Mouse (Mus musculus): ENCODE data around the gene Astn2.

The Astn2 gene

DNA sequence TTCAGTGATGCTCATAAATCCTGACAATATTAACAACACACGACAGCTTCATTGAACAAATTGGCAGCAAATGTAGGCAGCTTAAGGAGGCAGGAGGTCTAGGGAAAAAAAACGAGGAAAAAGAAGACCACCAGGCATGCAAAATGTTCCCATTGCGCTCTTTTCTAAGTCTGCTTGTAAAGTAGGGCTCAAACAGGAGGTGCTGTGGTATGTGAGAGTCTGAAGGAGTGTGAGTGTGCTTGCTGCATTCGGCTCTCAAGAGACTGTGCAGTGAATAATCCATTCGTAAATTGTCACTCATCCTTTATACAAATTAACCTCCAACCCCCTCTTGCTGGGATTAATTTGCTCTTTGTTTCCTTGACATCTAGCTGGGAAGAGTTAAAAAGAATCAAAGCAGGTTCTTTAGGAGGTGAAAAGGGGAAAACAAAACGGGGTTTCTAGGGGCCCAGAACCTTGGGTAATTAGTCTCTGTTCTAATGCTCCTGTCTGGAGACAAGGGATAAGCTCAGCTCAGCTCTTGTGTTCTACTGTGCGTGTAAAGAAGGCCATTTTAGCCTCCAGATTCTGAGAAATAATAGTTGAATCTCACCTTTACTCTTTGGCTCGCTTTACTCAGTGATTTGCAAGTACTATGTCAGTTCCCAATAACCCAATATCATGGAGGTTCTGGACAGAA lies 89.5 kb downstream of the Astn2 start:
- DNase-seq (ENCODE audit: extremely low read depth, insufficient read length, low spot score): no peak

DNA sequence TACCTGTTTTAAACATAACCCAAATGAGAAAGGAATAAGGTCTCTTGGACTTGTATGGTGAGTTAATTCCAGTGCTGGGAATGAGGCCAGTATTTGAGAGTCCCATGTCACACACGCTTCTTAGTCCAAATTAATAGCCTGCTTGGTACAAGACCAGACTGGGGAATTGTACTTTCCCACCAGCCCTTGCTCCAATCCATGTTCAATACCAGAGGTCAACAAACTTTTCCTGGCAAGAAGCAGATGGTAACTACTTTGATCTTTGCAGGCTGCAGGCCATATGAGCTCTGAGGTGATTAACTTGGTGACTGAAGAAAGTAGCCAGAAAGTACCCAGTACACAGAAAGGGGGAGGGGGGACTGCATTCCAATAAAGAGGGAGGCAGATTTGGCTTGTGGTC lies 91.7 kb downstream of the Astn2 start:
- no peak for DNase-seq (ENCODE audit: extremely low read depth, insufficient read length, low spot score)

DNA sequence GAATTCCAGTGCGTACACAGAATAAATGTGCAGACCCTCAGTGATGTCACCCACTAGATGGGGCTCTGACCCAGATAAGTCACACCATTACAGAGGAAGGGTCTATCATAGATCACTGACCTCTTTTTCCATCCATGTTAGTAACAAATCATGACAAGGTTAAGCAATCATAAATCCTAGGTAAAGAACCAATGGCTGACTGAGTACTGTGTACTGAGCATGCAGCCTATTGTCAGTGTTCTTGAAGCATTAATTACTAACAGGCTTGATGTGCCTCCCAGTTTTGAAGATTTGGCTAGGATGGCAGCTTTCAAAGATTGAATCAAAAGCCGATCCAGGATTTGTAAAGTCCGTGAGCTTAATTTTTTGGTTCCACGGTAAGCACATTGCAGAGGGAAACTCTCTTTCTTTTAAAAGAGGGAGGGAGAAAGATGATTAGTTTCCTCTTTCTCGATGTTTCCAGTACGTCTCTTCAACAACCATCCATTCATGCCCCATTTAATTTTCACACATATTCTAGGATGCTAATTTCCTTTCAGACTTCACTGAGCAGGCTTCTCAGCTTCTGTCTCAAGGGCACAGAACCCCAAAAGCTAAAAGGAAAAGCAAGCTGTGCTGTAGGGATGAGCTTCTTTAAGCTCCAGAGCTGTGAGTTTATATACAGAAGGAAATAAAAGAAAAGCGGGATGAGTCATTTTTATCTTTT lies 93.9 kb downstream of the Astn2 start:
- DNase-seq (ENCODE audit: extremely low read depth, insufficient read length, low spot score): no peak

DNA sequence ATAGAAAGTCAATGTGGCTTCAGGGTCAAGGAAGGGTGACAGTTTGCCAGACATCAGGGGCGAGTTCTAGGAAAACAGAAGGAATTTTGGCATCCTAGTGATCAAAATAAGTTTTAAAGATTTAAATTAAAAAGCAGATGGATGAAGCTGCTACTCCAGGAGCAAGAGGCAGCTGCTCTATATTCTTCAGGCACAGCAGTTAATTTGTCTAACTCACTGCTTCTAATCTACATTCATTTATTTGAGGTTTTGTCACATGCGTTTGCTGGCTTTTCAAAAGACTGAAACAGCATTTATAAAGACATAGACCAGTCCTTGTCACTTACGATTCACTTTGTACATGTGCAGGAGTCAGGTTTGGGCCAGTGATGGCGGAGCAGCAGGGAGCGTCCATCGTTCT lies 98.0 kb downstream of the Astn2 start:
- no peak for DNase-seq (ENCODE audit: extremely low read depth, insufficient read length, low spot score)

DNA sequence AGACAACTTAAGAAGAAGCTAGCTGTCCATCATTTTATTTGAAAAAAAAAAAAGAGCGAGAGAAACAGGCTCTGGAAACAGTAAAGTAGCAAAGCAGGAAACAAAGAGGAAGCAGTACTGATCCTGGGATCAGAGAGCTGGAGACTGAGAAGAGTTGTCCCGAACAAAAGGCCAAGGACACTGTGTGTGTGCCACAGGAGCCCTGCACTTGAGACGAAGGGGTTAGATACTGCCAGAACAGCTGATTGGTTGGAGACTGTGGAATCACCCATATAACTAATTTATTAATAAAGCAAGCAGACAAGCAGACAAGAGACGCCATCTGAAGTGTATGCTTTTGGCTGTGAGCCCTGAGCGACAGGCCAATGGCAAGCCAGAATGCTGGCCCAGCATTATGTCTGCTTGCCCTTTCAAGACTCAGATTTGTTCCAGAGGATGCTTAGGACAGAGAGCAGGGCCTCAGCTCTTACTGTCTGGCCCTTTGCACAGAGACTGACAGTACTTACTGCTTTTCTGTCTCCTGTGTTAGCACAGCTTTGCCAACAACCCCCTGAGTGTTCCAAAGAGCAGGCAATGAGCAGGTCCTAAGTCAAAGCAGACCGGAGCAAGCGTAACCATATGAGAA lies 101.6 kb downstream of the Astn2 start:
- DNase-seq (ENCODE audit: extremely low read depth, insufficient read length, low spot score): no peak

DNA sequence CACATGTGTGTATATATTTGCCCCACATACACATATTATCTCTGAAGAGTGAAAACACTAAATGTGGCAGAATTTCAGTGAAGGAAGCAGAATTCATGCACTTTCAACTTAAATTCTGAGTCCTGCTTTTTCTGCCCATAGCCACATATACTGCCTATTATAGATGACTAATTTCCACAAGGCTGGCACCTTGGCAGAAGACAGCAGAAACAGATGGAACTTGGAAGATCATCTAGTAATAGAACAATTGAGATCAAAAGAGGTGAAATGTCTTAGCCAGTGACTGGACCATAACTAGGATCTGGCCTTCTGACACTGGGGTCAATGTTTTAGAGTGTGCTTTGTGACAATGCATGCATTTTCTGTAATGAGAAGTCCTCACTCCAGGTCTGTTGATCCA lies 119.4 kb downstream of the Astn2 start:
- no peak for DNase-seq (ENCODE audit: extremely low read depth, insufficient read length, low spot score)

DNA sequence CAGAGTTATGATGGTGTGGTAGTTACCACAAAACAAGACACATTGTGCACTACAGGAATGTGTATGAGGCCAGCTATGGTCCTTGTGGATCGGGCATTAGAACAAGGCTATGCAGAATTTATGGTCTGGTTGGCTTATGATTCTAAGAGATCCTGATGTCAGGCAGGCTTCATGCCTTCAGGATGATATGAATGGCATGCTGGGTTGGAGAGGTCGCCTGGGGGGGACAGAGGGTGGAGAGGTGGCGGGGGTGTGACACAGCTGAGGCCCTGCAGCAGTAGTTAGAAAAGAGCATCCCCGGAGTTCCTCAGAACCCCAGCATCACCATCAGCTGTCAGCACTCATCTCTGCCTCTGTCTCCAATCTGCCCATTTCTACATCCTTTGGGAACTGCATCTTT lies 128.3 kb downstream of the Astn2 start:
- DNase-seq (ENCODE audit: extremely low read depth, insufficient read length, low spot score): peak; percentile 1

DNA sequence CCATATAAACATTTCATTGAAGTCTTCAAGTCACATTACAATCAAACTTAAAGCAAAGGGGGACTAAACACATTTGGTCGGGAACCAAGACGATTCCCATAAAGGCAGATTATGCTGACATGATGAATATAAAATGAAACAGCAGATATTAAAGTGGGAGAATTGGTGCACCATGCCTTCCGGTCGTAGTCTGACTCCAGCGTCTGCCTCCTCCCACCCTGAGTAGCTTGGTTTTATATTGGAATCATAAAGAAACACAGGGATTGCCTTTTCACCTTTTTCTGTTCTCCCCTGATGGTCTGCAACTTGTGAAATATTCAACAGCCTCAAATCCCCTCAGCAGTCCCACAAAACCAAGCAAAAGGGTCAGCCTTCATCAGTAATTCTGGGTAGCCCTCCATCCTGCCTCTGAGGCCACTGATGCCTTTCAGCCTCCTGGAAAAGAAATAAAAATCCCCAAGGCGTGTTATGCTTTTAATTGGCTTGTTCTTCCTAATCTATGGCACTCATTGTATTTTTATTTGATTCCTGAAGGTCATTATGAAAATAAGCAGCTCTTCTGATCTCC lies 132.8 kb downstream of the Astn2 start:
- DNase-seq (ENCODE audit: extremely low read depth, insufficient read length, low spot score): no peak

DNA sequence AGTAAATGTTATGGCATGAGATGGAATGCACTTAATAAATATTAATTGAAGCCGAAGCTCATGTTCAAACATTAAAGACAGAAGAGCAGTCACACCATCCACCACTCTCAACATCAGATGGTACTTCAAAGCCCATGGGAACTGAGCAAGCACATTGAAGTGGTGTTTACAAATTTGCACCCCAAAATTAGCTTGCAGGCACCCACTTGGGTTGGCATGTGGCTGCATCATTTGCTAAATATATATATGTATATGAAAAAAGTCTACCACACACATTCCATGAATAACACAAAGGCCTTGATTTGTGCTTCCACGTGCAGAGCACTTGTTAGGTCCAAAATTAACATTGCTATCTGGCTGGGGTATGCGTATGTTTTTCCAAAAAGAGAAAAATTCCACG lies 140.4 kb downstream of the Astn2 start:
- DNase-seq (ENCODE audit: extremely low read depth, insufficient read length, low spot score): no peak

DNA sequence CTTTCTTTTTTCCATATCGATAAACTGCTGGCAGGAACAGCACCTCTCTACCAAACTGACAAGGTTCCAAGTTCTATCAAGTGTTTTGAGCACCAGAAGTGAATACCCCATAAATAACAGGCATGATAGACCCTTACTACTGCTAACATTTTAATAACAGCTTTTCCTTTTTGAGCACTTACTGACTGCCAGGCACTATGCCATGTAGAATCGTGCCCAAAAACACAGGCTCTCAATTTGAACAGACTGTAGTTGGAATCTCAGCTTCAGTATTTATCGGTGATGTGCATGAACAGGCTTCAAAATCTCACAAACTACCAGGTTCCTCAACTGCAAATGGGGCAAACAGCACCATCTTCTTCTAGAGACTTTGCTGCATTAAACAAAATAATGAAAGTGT lies 143.1 kb downstream of the Astn2 start:
- no peak for DNase-seq (ENCODE audit: extremely low read depth, insufficient read length, low spot score)

DNA sequence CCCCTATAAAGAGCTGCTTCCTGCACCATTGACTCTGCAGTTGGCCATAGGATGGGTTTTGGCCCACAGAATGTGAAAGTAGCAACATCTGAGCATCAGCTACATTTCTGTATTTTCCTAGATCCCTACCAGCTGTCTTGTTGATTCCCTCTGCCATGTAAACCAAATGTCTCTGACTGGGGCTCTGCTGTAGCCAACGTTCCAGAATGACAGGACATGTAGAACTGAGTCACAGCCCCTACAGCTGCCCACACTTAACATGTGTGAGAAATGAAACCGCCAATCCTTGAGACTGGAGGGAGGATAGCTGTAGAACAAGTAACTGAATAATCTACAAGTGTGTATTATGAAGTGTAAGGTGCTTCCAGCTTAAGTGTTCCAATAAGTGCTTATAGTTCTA lies 145.5 kb downstream of the Astn2 start:
- no peak for DNase-seq (ENCODE audit: extremely low read depth, insufficient read length, low spot score)

DNA sequence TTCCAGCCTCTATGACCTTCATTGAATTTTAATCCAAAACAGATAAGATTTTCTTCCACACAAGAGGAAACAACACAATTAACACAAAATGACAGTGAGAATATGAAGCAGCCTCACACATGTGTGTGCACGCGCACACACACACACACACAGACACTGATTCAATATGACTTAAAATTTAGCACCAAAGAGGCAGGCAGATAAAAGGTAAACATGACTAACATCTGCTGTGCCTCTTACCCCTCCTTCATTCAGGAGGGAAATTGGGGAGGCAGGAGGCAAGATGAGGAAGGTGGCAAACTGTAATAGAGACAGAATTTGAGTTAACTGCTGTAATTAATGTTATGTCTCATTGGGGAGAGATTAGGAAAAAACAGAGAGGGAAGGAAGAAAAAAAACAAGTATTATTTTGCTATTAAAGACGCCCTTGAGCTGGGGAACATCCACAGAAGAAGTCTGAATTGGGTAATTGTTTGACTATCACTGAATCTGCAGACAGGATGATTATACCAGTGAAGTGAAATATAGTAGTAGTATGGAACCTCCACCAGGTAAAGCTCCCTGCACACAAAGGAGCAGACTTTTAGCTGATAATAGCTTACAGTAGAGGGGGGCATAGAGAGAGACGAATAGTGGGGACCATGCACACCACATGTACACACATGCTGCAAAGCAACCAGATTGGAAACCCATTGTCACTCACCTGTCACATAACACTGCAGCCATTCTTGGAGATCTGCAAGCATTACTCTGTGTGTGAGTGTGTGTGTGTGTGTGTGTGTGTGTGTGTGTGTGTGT lies 149.5 kb downstream of the Astn2 start:
- DNase-seq (ENCODE audit: extremely low read depth, insufficient read length, low spot score): no peak

DNA sequence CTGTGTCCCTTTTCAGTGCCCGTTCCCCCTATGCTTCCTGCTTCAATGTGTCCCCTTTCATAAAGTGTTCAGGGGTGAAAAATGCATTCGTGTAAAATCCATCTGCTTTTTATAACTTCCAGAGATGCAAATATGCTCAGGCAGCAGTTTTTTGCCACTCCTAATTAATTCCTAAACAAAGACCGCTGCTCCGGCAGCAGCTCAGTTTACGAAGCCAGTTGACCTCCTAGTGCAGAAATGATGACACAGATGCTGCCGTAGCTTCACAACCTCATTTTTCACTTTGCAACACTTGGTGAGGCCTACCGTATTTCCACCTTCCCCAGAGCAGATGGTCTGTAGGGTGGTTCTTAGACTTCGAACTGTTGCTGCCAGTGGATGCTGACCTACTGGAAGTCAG lies 155.9 kb downstream of the Astn2 start:
- no peak for DNase-seq (ENCODE audit: extremely low read depth, insufficient read length, low spot score)

DNA sequence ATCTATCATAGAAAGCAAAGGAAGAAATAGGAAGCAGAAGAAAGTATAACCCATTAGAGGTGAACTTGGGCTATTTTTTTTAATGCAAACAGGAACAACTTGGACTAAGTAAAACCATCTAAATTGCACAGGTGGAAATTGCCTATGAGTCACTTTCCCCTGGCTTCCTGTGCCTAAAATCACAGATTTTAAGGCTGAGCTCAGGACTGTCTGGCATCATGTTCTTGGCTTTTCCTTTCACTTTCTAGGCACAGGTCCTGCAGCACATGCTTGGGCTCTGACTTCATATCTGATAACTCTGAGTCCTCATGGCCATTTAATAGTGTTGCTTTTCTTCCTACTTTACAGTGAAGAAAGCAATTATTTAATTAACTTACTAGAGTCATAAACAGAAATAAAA lies 161.7 kb downstream of the Astn2 start:
- no peak for DNase-seq (ENCODE audit: extremely low read depth, insufficient read length, low spot score)

DNA sequence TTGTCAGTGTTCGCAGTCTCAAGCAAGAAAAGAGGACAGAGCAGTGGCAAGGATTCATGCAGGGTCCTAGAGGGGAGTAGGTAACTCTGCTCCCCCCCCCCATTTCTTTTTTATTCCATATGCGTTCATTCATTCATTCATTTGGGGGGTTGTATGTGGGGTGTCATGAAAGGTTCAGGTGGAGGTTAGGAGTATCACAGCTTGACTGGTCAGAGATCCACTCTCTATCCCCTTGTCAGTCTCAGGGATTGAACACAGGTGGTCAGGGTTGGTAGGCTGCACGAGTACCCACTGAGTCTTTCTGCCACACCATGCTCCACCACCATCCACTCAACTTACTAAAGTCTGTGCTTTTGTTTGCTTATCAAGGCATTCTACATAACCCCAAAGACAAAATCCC lies 171.6 kb downstream of the Astn2 start:
- DNase-seq (ENCODE audit: extremely low read depth, insufficient read length, low spot score): no peak

DNA sequence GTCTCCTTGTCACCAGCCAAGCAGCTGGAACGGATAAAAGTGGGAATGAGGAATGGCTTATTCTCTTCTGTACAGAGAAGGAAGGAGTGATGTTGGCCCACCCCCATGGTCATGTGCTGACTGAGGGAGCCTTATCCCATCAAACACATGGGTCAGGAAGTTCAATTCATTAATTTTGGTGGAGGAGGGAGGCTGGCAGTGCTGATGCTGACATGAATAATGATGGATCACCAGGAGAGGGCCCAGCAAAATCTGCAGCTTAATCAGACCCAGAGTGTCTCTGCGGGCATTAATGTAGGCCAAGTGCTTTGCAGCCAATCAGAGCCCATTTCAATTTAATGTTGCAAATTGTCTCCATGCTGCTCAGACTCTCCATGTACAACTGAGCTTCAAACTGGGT lies 172.1 kb downstream of the Astn2 start:
- no peak for DNase-seq (ENCODE audit: extremely low read depth, insufficient read length, low spot score)

DNA sequence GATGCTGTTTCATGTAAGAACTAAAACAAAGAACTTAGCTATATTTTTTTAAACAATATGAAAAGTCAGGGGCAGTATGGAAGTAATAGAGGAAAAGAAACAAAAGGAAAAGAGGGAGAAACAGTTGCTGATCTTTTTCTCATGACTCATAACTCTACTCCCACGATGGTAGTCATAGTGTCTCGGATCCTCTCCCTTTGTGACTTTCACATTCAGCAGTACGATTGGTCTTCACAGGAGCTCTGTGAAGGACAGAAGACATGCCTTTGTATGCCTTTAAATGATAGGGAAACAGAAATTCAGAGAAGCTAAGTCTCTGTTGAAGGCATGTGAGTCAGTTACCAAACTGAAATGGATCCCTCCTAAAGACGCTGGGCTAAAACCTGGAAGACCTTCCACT lies 173.7 kb downstream of the Astn2 start:
- no peak for DNase-seq (ENCODE audit: extremely low read depth, insufficient read length, low spot score)

DNA sequence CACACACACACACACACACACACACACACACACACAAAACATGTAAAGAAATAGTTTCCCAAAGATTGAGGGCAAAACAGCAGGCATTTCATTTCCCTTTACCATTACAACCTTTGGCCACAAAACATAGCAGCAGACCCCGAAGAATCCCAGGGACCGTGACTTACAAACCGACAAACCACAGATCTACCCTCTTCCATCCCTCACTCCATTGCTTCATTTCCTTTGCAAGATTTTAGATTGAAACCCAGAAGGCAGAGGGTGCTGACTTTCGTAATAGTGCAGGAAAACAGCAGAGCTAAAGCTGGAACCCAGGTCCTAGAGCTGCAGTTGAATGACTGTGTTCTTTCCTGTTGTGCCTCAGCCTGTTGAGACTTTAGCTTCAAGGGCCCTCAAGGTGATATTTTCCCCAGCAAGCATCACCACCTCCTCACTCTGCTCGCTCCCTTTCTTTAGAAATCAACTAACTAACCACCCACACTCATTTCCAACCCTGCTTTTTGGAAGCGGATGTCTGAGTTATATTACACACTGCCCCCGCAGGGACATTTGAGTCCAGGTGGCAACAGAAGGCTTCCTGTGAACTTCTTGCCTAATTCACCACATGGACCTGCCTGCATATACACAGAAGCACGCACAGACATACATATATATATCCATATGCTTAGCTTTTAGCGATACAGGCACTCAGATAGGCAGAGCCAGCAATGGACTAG lies 181.7 kb downstream of the Astn2 start:
- no peak for DNase-seq (ENCODE audit: extremely low read depth, insufficient read length, low spot score)

DNA sequence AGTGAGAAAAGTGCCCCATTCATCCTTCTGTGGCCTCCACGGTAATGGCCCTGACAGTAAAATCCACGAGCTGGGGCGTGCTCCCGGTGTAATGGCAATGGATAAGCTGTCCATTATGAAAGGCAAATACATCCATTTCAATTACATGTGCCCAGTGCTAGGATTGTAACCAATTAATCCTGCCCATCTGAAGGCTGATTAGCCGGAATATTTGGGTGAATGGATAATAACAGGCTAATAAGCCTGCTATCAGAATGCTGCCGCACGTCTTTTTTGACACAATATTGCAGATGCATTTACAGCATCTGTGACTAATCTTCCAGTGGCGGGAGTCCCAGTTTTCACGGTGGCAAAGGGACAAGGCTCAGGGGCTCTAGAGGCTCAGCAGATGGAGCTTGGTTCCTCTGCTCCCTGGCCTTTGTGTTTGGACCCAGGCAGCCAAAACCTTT lies 189.2 kb downstream of the Astn2 start:
- no peak for DNase-seq (ENCODE audit: extremely low read depth, insufficient read length, low spot score)

DNA sequence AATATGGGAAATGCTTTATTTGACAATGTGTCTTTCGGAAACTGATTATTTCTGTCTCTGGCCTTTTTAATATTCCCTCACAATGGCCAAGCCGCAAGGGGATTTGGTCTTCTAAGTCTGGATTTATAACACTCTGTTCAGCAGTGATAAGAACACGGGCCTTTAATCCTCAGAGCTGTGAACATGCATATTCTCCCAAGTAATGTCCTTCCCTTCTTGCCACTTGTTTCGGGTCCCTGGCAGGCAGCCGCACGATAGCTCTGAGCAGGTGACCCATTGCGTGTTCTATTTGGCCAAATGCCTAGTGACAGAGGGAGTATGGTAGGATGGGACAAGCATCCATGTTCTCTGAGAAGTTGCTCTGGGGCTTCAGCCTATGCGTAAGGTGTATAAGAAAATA lies 214.8 kb downstream of the Astn2 start:
- no peak for DNase-seq (ENCODE audit: extremely low read depth, insufficient read length, low spot score)
